Mouse (Mus musculus) CH12.LX (cell line): ENCODE data around the gene Crat.

Experiments
- CTCF ChIP-seq, 2 experiments: IDR thresholded peaks in 1 of 2; conservative IDR thresholded peaks in 1 of 2; 2 replicates each; pipeline ENCODE4 v1.5.1; 2011 to 2012; ENCODE audit warnings: low read depth in 2 of 2, low read length in 2 of 2, improper control_type of control experiment in 1 of 2, inconsistent platforms in 1 of 2, mild to moderate bottlenecking in 1 of 2, moderate library complexity in 1 of 2
- ETS1 ChIP-seq: conservative IDR thresholded peaks from 2 replicates; pipeline ENCODE4 v1.6.1; 2012; ENCODE audit warnings: low read depth, mild to moderate bottlenecking, inconsistent platforms, low read length, improper control_type of control experiment, moderate library complexity
- JUND ChIP-seq: conservative IDR thresholded peaks from 2 replicates; pipeline ENCODE4 v1.6.1; 2011; ENCODE audit warnings: low read depth, low read length, improper control_type of control experiment
- POLR2A ChIP-seq: IDR thresholded peaks from 2 replicates; pipeline ENCODE4 v1.6.1; 2011; ENCODE audit warnings: low read depth, mild to moderate bottlenecking, improper control_type of control experiment, low read length
- SIN3A ChIP-seq: IDR thresholded peaks from 2 replicates; pipeline ENCODE4 v1.6.1; 2012; ENCODE audit warnings: low read length, improper control_type of control experiment, inconsistent platforms

DNA sequence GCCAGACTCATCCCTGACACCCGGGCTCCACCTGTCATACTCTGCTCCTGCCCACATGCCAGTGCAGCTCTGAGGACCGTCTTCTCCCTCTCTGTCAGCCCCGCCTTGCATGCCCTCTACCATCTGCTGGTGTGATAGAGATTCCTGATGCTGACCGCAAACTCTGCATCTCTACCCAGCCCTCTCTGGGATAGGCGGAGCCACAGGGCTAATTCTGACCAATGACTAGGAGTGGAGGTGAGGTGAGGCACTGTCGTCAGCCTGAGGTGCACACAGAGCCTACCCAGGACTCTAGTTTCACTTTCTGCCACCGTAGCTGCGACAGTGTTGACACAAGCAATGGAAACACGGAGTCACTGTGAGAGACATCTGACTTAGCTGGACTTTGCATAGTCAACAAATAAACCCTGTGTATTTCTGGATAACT is 48.3 kb upstream of the Crat start:
- TF ChIP-seq ETS1 (peak; percentile 99), POLR2A (peak; percentile 44; the same call in 1 of the 2 replicates), CTCF (conservative IDR thresholded peaks at IDR 0.05 in 1 of 2, IDR thresholded peaks at IDR 0.05 in 1 of 2; ENCODE audit: low read depth in 2 of 2, low read length in 2 of 2) (no peak), SIN3A (peak; percentile 95), JUND (peak; percentile 95)
